Mouse (Mus musculus): ENCODE measurements around the gene Gm42372. TPM values are rescaled to one million over a fixed set of nuclear protein-coding genes. Genes with fewer than 3 reads are reported as not detected.

Gm42372 gene
- polyA plus RNA-seq, 1 experiment from 2014 or later = 0.96 TPM

GRCm38 (mm10) chr7:16999233-16999632, 16.3 kb downstream of the Gm42372 start:
- H3K9me3 ChIP-seq (replicated peaks) = no peaks in the 10 kb centered on the region
- H3K36me3 ChIP-seq = peaks cover 79% of the 10 kb centered on the region
- no peaks in the 10 kb centered on the region for H3K27me3 ChIP-seq (ENCODE audit: low read depth, poor library complexity, severe bottlenecking)
- no peak for DNase-seq (ENCODE audit: low spot score)
- no peak overlapping the region for H3K27ac ChIP-seq
- no peak overlapping the region for H3K4me3 ChIP-seq
- H3K4me1 ChIP-seq = peaks cover 31% of the 10 kb centered on the region
- 76% methylated on average over 4 of the region's 4 CpGs for WGBS

- H3K9me3 ChIP-seq (replicated peaks) = no peaks in the 10 kb centered on the region
- no peak overlapping the region for H3K4me3 ChIP-seq
- peak; percentile 94 for DNase-seq (ENCODE audit: low spot score)
- no peaks in the 10 kb centered on the region for H3K27me3 ChIP-seq (ENCODE audit: low read depth, poor library complexity, severe bottlenecking)
- H3K27ac ChIP-seq = no peak overlapping the region
- H3K4me1 ChIP-seq = peaks cover 29% of the 10 kb centered on the region
- peaks cover 84% of the 10 kb centered on the region for H3K36me3 ChIP-seq
- WGBS = 22% methylated on average over 4 of the region's 4 CpGs
These were observed 16.8 kb downstream of the Gm42372 start for GRCm38 (mm10) chr7:16999650-17000049.

GRCm38 (mm10) chr7:17002375-17003195, 19.7 kb downstream of the Gm42372 start:
- 0 out of 2 replicates have a peak, but pooled peaks cover 4% of the 10 kb centered on the region for H3K4me1 ChIP-seq
- H3K4me3 ChIP-seq = no peak overlapping the region
- no peaks in the 10 kb centered on the region for H3K27me3 ChIP-seq (ENCODE audit: low read depth, poor library complexity, severe bottlenecking)
- H3K36me3 ChIP-seq = peaks cover 85% of the 10 kb centered on the region
- 14% methylated on average over 7 of the region's 7 CpGs for WGBS
- peak; percentile 88 for DNase-seq (ENCODE audit: low spot score)
- no peaks in the 10 kb centered on the region for H3K9me3 ChIP-seq (replicated peaks)
- H3K27ac ChIP-seq = no peak overlapping the region

- 92% methylated on average over 7 of the region's 7 CpGs for WGBS
- no peak overlapping the region for H3K27ac ChIP-seq
- no peaks in the 10 kb centered on the region for H3K9me3 ChIP-seq (replicated peaks)
- no peaks in the 10 kb centered on the region for H3K27me3 ChIP-seq (ENCODE audit: low read depth, poor library complexity, severe bottlenecking)
- no peak overlapping the region for H3K4me3 ChIP-seq
- no peak for DNase-seq (ENCODE audit: low spot score)
- no peaks in the 10 kb centered on the region for H3K4me1 ChIP-seq
- H3K36me3 ChIP-seq = peaks cover 85% of the 10 kb centered on the region
These were observed 20.5 kb downstream of the Gm42372 start for GRCm38 (mm10) chr7:17003230-17003960.

GRCm38 (mm10) chr7:17004716-17005115, 21.8 kb downstream of the Gm42372 start:
- Histone ChIP-seq H3K4me3 (no peak overlapping the region), H3K36me3 (peaks cover 85% of the 10 kb centered on the region), H3K4me1 (no peaks in the 10 kb centered on the region), H3K9me3 (replicated peaks) (no peaks in the 10 kb centered on the region), H3K27me3 (ENCODE audit: low read depth, poor library complexity, severe bottlenecking) (no peaks in the 10 kb centered on the region), H3K27ac (no peak overlapping the region)
- DNase-seq (ENCODE audit: low spot score) = no peak
- 90% methylated on average over 7 of the region's 7 CpGs for WGBS

- 92% methylated on average over 4 of the region's 4 CpGs for WGBS
- Histone ChIP-seq H3K27me3 (ENCODE audit: low read depth, poor library complexity, severe bottlenecking) (no peaks in the 10 kb centered on the region), H3K36me3 (peaks cover 94% of the 10 kb centered on the region), H3K4me1 (no peaks in the 10 kb centered on the region), H3K9me3 (replicated peaks) (no peaks in the 10 kb centered on the region), H3K4me3 (no peak overlapping the region), H3K27ac (no peak overlapping the region)
- no peak for DNase-seq (ENCODE audit: low spot score)
These were observed 24.4 kb downstream of the Gm42372 start for GRCm38 (mm10) chr7:17007300-17007699.

GRCm38 (mm10) chr7:17009326-17010009, 26.6 kb downstream of the Gm42372 start:
- H3K27me3 ChIP-seq (ENCODE audit: low read depth, poor library complexity, severe bottlenecking) = no peaks in the 10 kb centered on the region
- no peak for DNase-seq (ENCODE audit: low spot score)
- H3K27ac ChIP-seq = no peak overlapping the region
- H3K4me1 ChIP-seq = no peaks in the 10 kb centered on the region
- 95% methylated on average over 16 of the region's 16 CpGs for WGBS
- H3K9me3 ChIP-seq (replicated peaks) = no peaks in the 10 kb centered on the region
- H3K36me3 ChIP-seq = peaks cover 100% of the 10 kb centered on the region
- H3K4me3 ChIP-seq = no peak overlapping the region

GRCm38 (mm10) chr7:17010010-17010347, 27.1 kb downstream of the Gm42372 start:
- Histone ChIP-seq H3K4me3 (no peak overlapping the region), H3K27ac (no peak overlapping the region), H3K27me3 (ENCODE audit: low read depth, poor library complexity, severe bottlenecking) (no peaks in the 10 kb centered on the region), H3K4me1 (no peaks in the 10 kb centered on the region), H3K36me3 (peaks cover 100% of the 10 kb centered on the region), H3K9me3 (replicated peaks) (no peaks in the 10 kb centered on the region)
- DNase-seq (ENCODE audit: low spot score) = no peak
- WGBS = 95% methylated on average over 5 of the region's 5 CpGs

GRCm38 (mm10) chr7:17011909-17012590, 29.2 kb downstream of the Gm42372 start:
- no peak for DNase-seq (ENCODE audit: low spot score)
- Histone ChIP-seq H3K36me3 (peaks cover 100% of the 10 kb centered on the region), H3K27ac (no peak overlapping the region), H3K4me1 (no peaks in the 10 kb centered on the region), H3K27me3 (ENCODE audit: low read depth, poor library complexity, severe bottlenecking) (no peaks in the 10 kb centered on the region), H3K4me3 (no peak overlapping the region), H3K9me3 (replicated peaks) (no peaks in the 10 kb centered on the region)
- WGBS = 93% methylated on average over 7 of the region's 7 CpGs

- peaks cover 97% of the 10 kb centered on the region for H3K36me3 ChIP-seq
- whole genome bisulfite sequencing = 80% methylated on average over 6 of the region's 6 CpGs
- no peaks in the 10 kb centered on the region for H3K27me3 ChIP-seq (ENCODE audit: low read depth, poor library complexity, severe bottlenecking)
- no peaks in the 10 kb centered on the region for H3K4me1 ChIP-seq
- H3K27ac ChIP-seq = no peak overlapping the region
- no peak overlapping the region for H3K4me3 ChIP-seq
- no peak for DNase-seq (ENCODE audit: low spot score)
- no peaks in the 10 kb centered on the region for H3K9me3 ChIP-seq (replicated peaks)
These were observed 32.5 kb downstream of the Gm42372 start for GRCm38 (mm10) chr7:17015381-17015780.

- 100% methylated on average over 1 of the region's 1 CpGs for WGBS
- peaks cover 97% of the 10 kb centered on the region for H3K36me3 ChIP-seq
- no peak for DNase-seq (ENCODE audit: low spot score)
These were observed 34.1 kb downstream of the Gm42372 start for GRCm38 (mm10) chr7:17017036-17017435.

GRCm38 (mm10) chr7:17017921-17018320, 35.0 kb downstream of the Gm42372 start:
- H3K27me3 ChIP-seq (ENCODE audit: low read depth, poor library complexity, severe bottlenecking) = no peaks in the 10 kb centered on the region
- no peak overlapping the region for H3K4me3 ChIP-seq
- H3K4me1 ChIP-seq = no peaks in the 10 kb centered on the region
- H3K36me3 ChIP-seq = peaks cover 97% of the 10 kb centered on the region
- no peak for DNase-seq (ENCODE audit: low spot score)
- WGBS = 93% methylated on average over 2 of the region's 2 CpGs
- H3K27ac ChIP-seq = no peak overlapping the region
- no peaks in the 10 kb centered on the region for H3K9me3 ChIP-seq (replicated peaks)

More at GRCm38 (mm10) chr7:17017036-17017435, 34.1 kb downstream of the Gm42372 start:
- no peaks in the 10 kb centered on the region for H3K4me1 ChIP-seq
- no peaks in the 10 kb centered on the region for H3K9me3 ChIP-seq (replicated peaks)
- no peaks in the 10 kb centered on the region for H3K27me3 ChIP-seq (ENCODE audit: low read depth, poor library complexity, severe bottlenecking)
- H3K27ac ChIP-seq = no peak overlapping the region
- H3K4me3 ChIP-seq = no peak overlapping the region
